Mouse (Mus musculus): ENCODE measurements around the gene Dedd2. TPM values are rescaled to one million over a fixed set of nuclear protein-coding genes. Genes with fewer than 3 reads are reported as not detected.

Gene Dedd2
- polyA plus RNA-seq, 1 experiment from 2014 or later, result 10.8 TPM

GRCm38 (mm10) chr7:25179606-25180161 is 40.7 kb downstream of the Dedd2 start, which contains the start of gene Pou2f2:
Pou2f2 (minus strand) TSS chr7:25179726.
- DNase-seq (ENCODE audit: low spot score), result peak; percentile 95
- H3K36me3 ChIP-seq (ENCODE audit: control insufficient read depth, insufficient read depth, low read length), result no peaks in the 10 kb centered on the region
- peak; percentile 94 for ATAC-seq
- H3K4me3 ChIP-seq (ENCODE audit: low read depth, low read length), result peak within 1 kb of the TSS; percentile 47
- H3K9me3 ChIP-seq (replicated peaks; ENCODE audit: control insufficient read depth, low read length), result no peaks in the 10 kb centered on the region
- peaks cover 15% of the 10 kb centered on the region; the same call in 1 of the 2 replicates for H3K4me1 ChIP-seq (ENCODE audit: control insufficient read depth, insufficient read depth, low read length)
- peaks cover 29% of the 10 kb centered on the region for H3K27me3 ChIP-seq (replicated peaks; ENCODE audit: control insufficient read depth, insufficient read depth, low read length)
- H3K4me2 ChIP-seq (ENCODE audit: low read length), result peak within 1 kb of the TSS; percentile 71
- H3K27ac ChIP-seq (ENCODE audit: low read depth, low read length), result peak within 1 kb of the TSS; percentile 97
- H3K9ac ChIP-seq (ENCODE audit: low read length), result peak within 1 kb of the TSS; percentile 83
- under 1% methylated on average over 39 of the region's 56 CpGs for WGBS

DNA sequence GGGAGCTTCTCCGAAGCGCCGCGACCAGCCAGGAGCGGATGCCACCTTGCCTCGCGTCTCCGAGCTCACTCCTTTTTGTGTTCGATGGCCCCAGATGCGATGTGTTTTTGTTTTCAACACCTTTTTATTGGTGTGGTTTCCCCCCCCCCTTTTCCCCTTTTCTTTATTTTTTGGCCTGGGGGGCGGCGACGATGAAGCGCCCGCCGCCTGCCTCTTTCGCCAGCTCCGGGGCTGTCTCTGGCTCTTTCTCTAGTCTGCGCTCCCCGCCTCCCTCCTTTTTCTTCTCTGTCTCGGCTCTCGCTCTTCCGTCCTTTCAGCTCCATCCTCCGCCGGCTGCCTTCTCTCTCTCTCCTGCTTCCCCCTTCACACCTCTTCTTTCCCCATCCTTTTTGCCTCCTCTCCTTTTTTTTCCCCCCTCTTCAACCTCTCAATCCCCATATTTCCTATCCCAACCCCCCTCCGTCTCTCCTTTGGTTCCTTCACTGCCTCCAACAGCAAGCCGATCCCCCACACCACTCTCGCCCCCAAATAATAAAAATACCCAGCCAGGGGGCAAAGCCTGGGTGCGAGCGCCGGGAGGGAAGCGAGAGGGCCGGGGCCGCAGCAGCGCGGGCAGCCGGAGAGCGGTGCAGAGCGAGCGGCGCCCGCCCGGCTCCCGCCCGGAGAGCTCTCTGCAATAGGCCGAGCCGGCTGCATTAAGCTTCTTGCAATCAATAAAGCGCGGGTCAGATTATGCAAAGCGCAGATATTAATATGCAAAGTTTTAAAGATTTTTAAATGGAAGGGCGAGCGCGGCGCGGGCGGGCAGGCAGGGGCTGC is 41.4 kb downstream of the Dedd2 start:
- H3K27me3 ChIP-seq (replicated peaks; ENCODE audit: control insufficient read depth, insufficient read depth, low read length), result peaks cover 29% of the 10 kb centered on the region
- H3K9ac ChIP-seq (ENCODE audit: low read length), result peak overlapping the region; percentile 83
- DNase-seq (ENCODE audit: low spot score) (peak; percentile 68), ATAC-seq (peak; percentile 78)
- no peaks in the 10 kb centered on the region for H3K36me3 ChIP-seq (ENCODE audit: control insufficient read depth, insufficient read depth, low read length)
- peak overlapping the region; percentile 97 for H3K27ac ChIP-seq (ENCODE audit: low read depth, low read length)
- H3K4me1 ChIP-seq (ENCODE audit: control insufficient read depth, insufficient read depth, low read length), result peaks cover 19% of the 10 kb centered on the region
- WGBS, result under 1% methylated on average over 51 of the region's 56 CpGs
- peak overlapping the region; percentile 47 for H3K4me3 ChIP-seq (ENCODE audit: low read depth, low read length)
- peak overlapping the region; percentile 71 for H3K4me2 ChIP-seq (ENCODE audit: low read length)
- no peaks in the 10 kb centered on the region for H3K9me3 ChIP-seq (replicated peaks; ENCODE audit: control insufficient read depth, low read length)

DNA sequence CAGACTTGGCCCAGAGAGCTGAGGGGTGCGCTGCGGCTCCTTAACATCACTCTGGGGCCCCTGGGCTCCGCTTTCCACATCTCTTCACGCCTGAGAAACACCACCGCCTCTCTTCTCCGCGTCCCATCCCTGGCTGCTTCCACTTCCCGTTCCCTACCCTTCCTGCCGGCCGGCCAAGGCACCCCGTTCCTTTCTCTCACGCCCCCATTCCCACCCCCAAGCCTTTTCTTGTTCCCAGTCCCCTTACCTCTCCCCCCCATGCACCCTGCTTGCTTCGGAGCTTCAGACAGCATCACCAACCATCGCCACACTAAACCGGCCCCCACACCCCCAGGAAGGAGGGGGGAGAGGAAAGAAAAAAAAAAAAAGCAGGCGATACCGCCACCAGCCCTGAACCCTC is 42.1 kb downstream of the Dedd2 start:
- Histone ChIP-seq H3K27ac (ENCODE audit: low read depth, low read length) (peak overlapping the region; percentile 97), H3K27me3 (replicated peaks; ENCODE audit: control insufficient read depth, insufficient read depth, low read length) (peaks cover 24% of the 10 kb centered on the region), H3K9me3 (replicated peaks; ENCODE audit: control insufficient read depth, low read length) (no peaks in the 10 kb centered on the region), H3K4me1 (ENCODE audit: control insufficient read depth, insufficient read depth, low read length) (peaks cover 22% of the 10 kb centered on the region), H3K4me3 (ENCODE audit: low read depth, low read length) (peak overlapping the region; percentile 47), H3K4me2 (ENCODE audit: low read length) (peak overlapping the region; percentile 71), H3K36me3 (ENCODE audit: control insufficient read depth, insufficient read depth, low read length) (no peaks in the 10 kb centered on the region), H3K9ac (ENCODE audit: low read length) (peak overlapping the region; percentile 83)
- peak; percentile 31 for DNase-seq (ENCODE audit: low spot score)
- no peak for ATAC-seq
- 1% methylated on average over 12 of the region's 17 CpGs for WGBS

DNA sequence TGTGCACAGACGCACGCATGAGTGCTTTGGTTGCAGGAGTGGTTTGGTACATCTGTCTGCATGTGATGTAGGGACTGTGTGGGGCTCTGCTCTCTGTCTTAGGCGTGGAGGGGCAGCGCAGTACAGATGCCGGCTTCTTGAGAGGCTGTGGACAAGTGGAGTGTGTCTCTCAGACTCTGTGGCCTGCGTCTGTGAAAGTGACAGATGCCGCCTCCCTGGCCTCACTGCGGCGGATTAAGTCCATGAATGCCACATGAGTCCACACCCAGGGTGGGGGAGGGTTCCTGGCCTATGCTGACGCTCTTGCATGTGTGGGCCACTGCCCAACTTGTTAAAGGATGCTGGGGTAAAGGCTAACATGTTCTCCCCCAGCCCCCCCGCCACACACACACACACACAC is 46.1 kb downstream of the Dedd2 start:
- Histone ChIP-seq H3K27ac (ENCODE audit: low read depth, low read length) (no peak overlapping the region; the same call in 1 of the 2 replicates), H3K4me3 (ENCODE audit: low read depth, low read length) (no peak overlapping the region), H3K4me2 (ENCODE audit: low read length) (no peak overlapping the region), H3K36me3 (ENCODE audit: control insufficient read depth, insufficient read depth, low read length) (no peaks in the 10 kb centered on the region), H3K9ac (ENCODE audit: low read length) (no peak overlapping the region), H3K4me1 (ENCODE audit: control insufficient read depth, insufficient read depth, low read length) (peaks cover 21% of the 10 kb centered on the region), H3K27me3 (replicated peaks; ENCODE audit: control insufficient read depth, insufficient read depth, low read length) (no peaks in the 10 kb centered on the region), H3K9me3 (replicated peaks; ENCODE audit: control insufficient read depth, low read length) (no peaks in the 10 kb centered on the region)
- DNase-seq (ENCODE audit: low spot score), result peak; percentile 37
- WGBS, result 47% methylated on average over 11 of the region's 11 CpGs
- no peak for ATAC-seq

DNA sequence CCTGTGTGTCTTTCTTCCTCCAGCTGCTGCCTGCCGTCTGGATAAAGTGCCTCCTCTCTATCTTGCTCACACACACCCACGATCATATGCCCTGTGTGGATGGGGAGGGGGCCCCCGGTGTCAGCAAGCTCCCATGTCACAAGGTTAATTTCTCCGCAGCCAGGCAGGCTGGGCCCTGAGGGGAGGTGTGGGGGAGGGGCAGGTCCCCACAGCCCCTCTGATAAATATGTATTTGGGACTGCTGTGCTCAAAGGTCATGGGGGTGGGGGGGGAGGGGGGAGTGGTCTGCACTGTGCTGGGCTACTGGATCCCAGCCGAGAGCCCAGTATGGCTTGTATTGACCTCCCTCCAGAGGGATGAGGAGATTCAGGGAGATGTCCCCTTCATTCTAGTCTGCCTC is 47.7 kb downstream of the Dedd2 start:
- DNase-seq (ENCODE audit: low spot score) (no peak), ATAC-seq (no peak)
- no peak overlapping the region for H3K9ac ChIP-seq (ENCODE audit: low read length)
- no peak overlapping the region for H3K4me3 ChIP-seq (ENCODE audit: low read depth, low read length)
- H3K27me3 ChIP-seq (replicated peaks; ENCODE audit: control insufficient read depth, insufficient read depth, low read length), result no peaks in the 10 kb centered on the region
- no peaks in the 10 kb centered on the region for H3K36me3 ChIP-seq (ENCODE audit: control insufficient read depth, insufficient read depth, low read length)
- no peak overlapping the region for H3K27ac ChIP-seq (ENCODE audit: low read depth, low read length)
- WGBS, result 65% methylated on average over 5 of the region's 5 CpGs
- no peak overlapping the region for H3K4me2 ChIP-seq (ENCODE audit: low read length)
- peaks cover 19% of the 10 kb centered on the region for H3K4me1 ChIP-seq (ENCODE audit: control insufficient read depth, insufficient read depth, low read length)
- no peaks in the 10 kb centered on the region for H3K9me3 ChIP-seq (replicated peaks; ENCODE audit: control insufficient read depth, low read length)

GRCm38 (mm10) chr7:25170583-25170982 is 49.8 kb downstream of the Dedd2 start:
- Histone ChIP-seq H3K4me2 (ENCODE audit: low read length) (no peak overlapping the region), H3K9ac (ENCODE audit: low read length) (no peak overlapping the region), H3K4me3 (ENCODE audit: low read depth, low read length) (no peak overlapping the region), H3K27ac (ENCODE audit: low read depth, low read length) (no peak overlapping the region), H3K9me3 (replicated peaks; ENCODE audit: control insufficient read depth, low read length) (no peaks in the 10 kb centered on the region), H3K27me3 (replicated peaks; ENCODE audit: control insufficient read depth, insufficient read depth, low read length) (no peaks in the 10 kb centered on the region), H3K4me1 (ENCODE audit: control insufficient read depth, insufficient read depth, low read length) (peaks cover 8% of the 10 kb centered on the region; the same call in 1 of the 2 replicates), H3K36me3 (ENCODE audit: control insufficient read depth, insufficient read depth, low read length) (no peaks in the 10 kb centered on the region)
- peak; percentile 17 for DNase-seq (ENCODE audit: low spot score)
- 35% methylated on average over 3 of the region's 3 CpGs for WGBS
- ATAC-seq, result no peak

- Histone ChIP-seq H3K9ac (ENCODE audit: low read length) (no peak overlapping the region), H3K27me3 (replicated peaks; ENCODE audit: control insufficient read depth, insufficient read depth, low read length) (no peaks in the 10 kb centered on the region), H3K4me2 (ENCODE audit: low read length) (no peak overlapping the region), H3K27ac (ENCODE audit: low read depth, low read length) (no peak overlapping the region), H3K4me3 (ENCODE audit: low read depth, low read length) (no peak overlapping the region), H3K4me1 (ENCODE audit: control insufficient read depth, insufficient read depth, low read length) (no peaks in the 10 kb centered on the region), H3K9me3 (replicated peaks; ENCODE audit: control insufficient read depth, low read length) (no peaks in the 10 kb centered on the region), H3K36me3 (ENCODE audit: control insufficient read depth, insufficient read depth, low read length) (no peaks in the 10 kb centered on the region)
- 85% methylated on average over 5 of the region's 5 CpGs for WGBS
- DNase-seq (ENCODE audit: low spot score), result no peak
- no peak for ATAC-seq
Observed at GRCm38 (mm10) chr7:25166106-25166505, 54.3 kb downstream of the Dedd2 start.

DNA sequence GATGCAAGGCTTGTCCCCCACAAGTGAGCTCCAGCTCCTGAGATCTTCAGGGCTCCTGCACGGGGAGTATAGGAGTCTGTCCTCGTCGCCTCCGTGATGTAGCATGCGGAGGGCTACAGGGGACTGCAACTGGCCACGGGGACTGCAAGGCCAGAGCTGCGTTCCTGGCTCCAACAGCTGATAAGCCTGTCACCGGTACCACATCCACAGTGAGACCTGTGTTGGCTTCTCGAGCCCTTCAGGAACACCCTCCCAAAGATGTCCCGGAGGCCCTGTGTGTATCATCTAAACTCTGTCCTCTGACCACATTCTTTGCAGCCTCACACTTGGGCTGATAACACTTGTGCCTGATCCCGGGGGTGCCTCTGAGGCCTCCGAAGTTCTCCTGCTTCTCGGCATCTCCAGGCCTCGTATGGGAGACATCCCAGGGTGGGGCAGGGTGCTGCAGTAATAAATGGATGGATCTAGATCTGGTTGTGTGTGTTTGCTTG is 64.2 kb downstream of the Dedd2 start:
- no peaks in the 10 kb centered on the region for H3K27me3 ChIP-seq (replicated peaks; ENCODE audit: control insufficient read depth, insufficient read depth, low read length)
- H3K9me3 ChIP-seq (replicated peaks; ENCODE audit: control insufficient read depth, low read length), result no peaks in the 10 kb centered on the region
- ATAC-seq, result no peak
- H3K4me3 ChIP-seq (ENCODE audit: low read depth, low read length), result no peak overlapping the region
- H3K27ac ChIP-seq (ENCODE audit: low read depth, low read length), result no peak overlapping the region
- no peak overlapping the region for H3K4me2 ChIP-seq (ENCODE audit: low read length)
- DNase-seq (ENCODE audit: low spot score), result no peak
- H3K4me1 ChIP-seq (ENCODE audit: control insufficient read depth, insufficient read depth, low read length), result peaks cover 42% of the 10 kb centered on the region
- no peak overlapping the region for H3K9ac ChIP-seq (ENCODE audit: low read length)
- 35% methylated on average over 14 of the region's 14 CpGs for WGBS
- no peaks in the 10 kb centered on the region for H3K36me3 ChIP-seq (ENCODE audit: control insufficient read depth, insufficient read depth, low read length)
